Mouse (Mus musculus) heart, embryonic 12.5 days (tissue): ENCODE results near the gene Birc7. TPM values are rescaled to one million over a fixed set of nuclear protein-coding genes. Genes with fewer than 3 reads are reported as not detected.
A peak's percentile ranks its signal among the peaks of the same experiment; 100 is the strongest.

ENCODE experiments used
- ATAC-seq: fragments of 200-750 bp; cut with Nextera tagmentation; 2 replicates; pipeline ENCODE4 v1.8.0; 2017; ENCODE audit warnings: moderate TSS enrichment, moderate library complexity; ENCODE audit not compliant: insufficient number of reproducible peaks, low FRiP score
- H3K27ac ChIP-seq: fragments of 300-500 bp; sonication (generic); 2 replicates; pipeline ENCODE4 v1.5.1; 2016; ENCODE audit warnings: mild to moderate bottlenecking, moderate library complexity; ENCODE audit not compliant: poor library complexity, severe bottlenecking
- H3K27me3 ChIP-seq: fragments of 300-500 bp; sonication (generic); replicated peaks from 2 replicates; pipeline ENCODE4 v1.6.1; 2016; ENCODE audit warnings: mild to moderate bottlenecking, moderate library complexity
- H3K36me3 ChIP-seq: fragments of 300-500 bp; sonication (generic); 2 replicates; pipeline ENCODE4 v1.6.1; 2016; ENCODE audit warnings: mild to moderate bottlenecking, moderate library complexity
- H3K4me1 ChIP-seq: fragments of 300-500 bp; sonication (generic); replicated peaks from 2 replicates; pipeline ENCODE4 v1.6.1; 2016; ENCODE audit warnings: mild to moderate bottlenecking
- H3K4me2 ChIP-seq: fragments of 300-500 bp; sonication (generic); 2 replicates; pipeline ENCODE4 v1.6.1; 2016; ENCODE audit warnings: mild to moderate bottlenecking, moderate library complexity
- H3K4me3 ChIP-seq: fragments of 300-500 bp; sonication (generic); 2 replicates; pipeline ENCODE4 v1.5.1; 2016; ENCODE audit warnings: mild to moderate bottlenecking
- H3K9ac ChIP-seq: fragments of 300-500 bp; sonication (generic); 2 replicates; pipeline ENCODE4 v1.6.1; 2016; ENCODE audit warnings: mild to moderate bottlenecking, moderate library complexity
- H3K9me3 ChIP-seq: fragments of 300-500 bp; sonication (generic); replicated peaks from 2 replicates; pipeline ENCODE4 v1.6.1; 2016; ENCODE audit warnings: mild to moderate bottlenecking, moderate library complexity
- WGBS: fragments of 180-500 bp; shearing (Covaris S2); methylation state at CpG from one replicate; pipeline ENCODE4 v1.1.7; 2016; 5-methylcytosine and 5-hydroxymethylcytosine counted together
- polyA plus RNA-seq: library from polyadenylated mRNA; unstranded; fragments of >200 nt; fragmentation: Nextera tagmentation; extraction: Ambion mirVana; gene quantifications from 2 replicates; pipeline ENCODE4 v1.2.1, GENCODE M21; 2016

The Birc7 gene
- polyA plus RNA-seq, 1 experiment from 2014 or later, result 0.46 TPM

DNA sequence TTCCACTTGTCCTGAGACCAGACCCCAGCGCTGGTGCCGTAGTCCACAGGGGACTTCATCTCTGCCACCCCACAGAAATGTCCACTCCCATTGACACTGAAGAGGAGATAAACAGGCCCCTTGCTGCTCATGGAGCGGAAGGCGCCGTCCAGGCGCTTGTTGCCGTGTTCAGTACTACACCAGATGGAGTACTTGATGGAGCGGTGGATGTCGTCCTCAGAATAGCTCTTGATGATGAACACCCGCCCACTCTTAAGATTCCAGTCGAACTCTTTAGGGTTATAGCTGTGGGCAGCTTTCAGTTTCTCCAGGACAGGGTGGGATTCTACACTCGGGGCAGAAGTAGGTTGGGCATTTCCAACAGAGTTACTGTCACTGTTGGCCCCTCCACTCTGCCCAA is 17.9 kb upstream of the Birc7 start:
- no peak overlapping the region for H3K4me3 ChIP-seq
- H3K27ac ChIP-seq, result no peak overlapping the region
- no peak overlapping the region for H3K9ac ChIP-seq
- 86% methylated on average over 12 of the region's 12 CpGs for WGBS
- H3K4me1 ChIP-seq, result peaks cover 18% of the 10 kb centered on the region
- H3K36me3 ChIP-seq, result peaks cover 75% of the 10 kb centered on the region
- H3K9me3 ChIP-seq, result no peaks in the 10 kb centered on the region
- H3K27me3 ChIP-seq, result no peaks in the 10 kb centered on the region
- H3K4me2 ChIP-seq, result no peak overlapping the region
- no peak for ATAC-seq

DNA sequence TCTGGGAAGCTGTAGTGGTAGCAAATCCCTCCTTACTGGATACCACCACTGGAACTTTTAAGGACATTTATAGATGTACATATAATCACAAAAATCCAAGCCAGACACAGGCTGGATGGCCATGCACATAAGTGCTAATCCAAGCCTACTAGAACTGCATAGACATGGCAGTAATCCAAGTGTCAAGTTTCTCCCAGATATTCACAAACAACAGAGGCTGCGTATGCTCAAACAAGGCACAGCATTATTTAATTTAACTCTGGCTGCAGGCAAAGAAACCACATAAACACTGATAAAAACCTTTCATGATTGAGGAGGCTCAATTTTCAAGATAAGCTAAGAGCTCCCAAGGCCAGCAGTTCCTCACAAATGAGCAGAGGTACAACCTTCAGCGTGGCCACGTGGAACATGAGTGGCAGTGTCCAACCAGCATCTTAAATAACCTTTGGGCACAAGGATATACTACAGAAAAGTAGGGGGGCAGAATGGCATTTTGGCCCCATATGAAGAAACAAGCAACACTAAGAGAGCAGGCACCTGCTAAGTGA is 12.9 kb upstream of the Birc7 start:
- no peak overlapping the region for H3K4me2 ChIP-seq
- no peak overlapping the region for H3K27ac ChIP-seq
- H3K4me1 ChIP-seq, result peaks cover 30% of the 10 kb centered on the region
- H3K36me3 ChIP-seq, result peaks cover 68% of the 10 kb centered on the region
- H3K9me3 ChIP-seq, result no peaks in the 10 kb centered on the region
- no peak overlapping the region for H3K4me3 ChIP-seq
- no peaks in the 10 kb centered on the region for H3K27me3 ChIP-seq
- 52% methylated on average over 3 of the region's 3 CpGs for WGBS
- H3K9ac ChIP-seq, result no peak overlapping the region
- ATAC-seq, result no peak

DNA sequence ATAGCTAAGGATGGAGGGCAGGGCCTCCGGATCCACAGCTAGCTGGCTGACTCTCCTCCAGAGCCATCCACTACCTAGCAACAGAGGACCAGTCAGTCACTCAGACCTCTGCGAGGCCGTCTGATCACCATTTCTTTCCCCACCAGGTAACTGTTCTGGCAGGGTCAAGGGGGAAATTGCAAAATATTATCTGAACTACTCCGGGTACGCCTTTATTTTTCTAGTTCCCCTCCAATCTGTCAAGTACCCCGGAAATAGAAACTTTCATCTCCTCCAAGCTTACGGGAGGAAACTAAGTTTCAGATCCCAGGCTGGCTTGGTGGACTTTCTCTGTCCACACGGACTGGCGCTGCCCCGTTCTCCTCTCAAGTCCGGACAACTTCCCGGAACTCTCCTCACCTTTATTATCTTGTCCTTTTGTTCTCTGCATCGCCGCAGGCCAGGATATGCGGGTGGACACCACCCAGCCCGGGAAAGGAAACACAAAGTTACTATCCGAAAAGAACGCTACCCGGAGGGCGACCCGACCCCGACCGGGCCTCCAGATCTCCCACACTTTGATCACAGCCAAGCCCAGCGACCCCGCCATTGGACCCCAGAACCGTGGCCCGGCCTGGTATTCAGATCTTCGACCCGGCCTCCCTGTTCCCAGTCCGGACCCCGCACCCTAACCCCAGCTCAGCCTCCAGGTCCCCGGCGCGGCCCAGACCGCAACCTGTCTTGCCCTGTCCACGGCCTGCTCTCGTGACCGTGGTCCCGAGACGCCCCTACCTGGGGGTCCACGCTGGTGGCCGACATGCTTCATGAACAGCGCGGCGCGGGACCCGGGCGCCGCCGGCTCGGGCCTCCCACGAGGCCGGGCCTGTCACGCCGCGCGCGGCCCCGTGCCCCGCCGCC is 8.7 kb upstream of the Birc7 start:
- under 1% methylated on average over 61 of the region's 61 CpGs for WGBS
- peak; percentile 48 for ATAC-seq
- peak overlapping the region; percentile 96 for H3K4me3 ChIP-seq
- H3K27me3 ChIP-seq, result no peaks in the 10 kb centered on the region; the same call in 1 of the 2 replicates
- peak overlapping the region; percentile 82 for H3K27ac ChIP-seq
- H3K9ac ChIP-seq, result peak overlapping the region; percentile 98
- peaks cover 21% of the 10 kb centered on the region for H3K4me1 ChIP-seq
- H3K36me3 ChIP-seq, result peaks cover 30% of the 10 kb centered on the region
- H3K9me3 ChIP-seq, result no peaks in the 10 kb centered on the region
- H3K4me2 ChIP-seq, result peak overlapping the region; percentile 85

DNA sequence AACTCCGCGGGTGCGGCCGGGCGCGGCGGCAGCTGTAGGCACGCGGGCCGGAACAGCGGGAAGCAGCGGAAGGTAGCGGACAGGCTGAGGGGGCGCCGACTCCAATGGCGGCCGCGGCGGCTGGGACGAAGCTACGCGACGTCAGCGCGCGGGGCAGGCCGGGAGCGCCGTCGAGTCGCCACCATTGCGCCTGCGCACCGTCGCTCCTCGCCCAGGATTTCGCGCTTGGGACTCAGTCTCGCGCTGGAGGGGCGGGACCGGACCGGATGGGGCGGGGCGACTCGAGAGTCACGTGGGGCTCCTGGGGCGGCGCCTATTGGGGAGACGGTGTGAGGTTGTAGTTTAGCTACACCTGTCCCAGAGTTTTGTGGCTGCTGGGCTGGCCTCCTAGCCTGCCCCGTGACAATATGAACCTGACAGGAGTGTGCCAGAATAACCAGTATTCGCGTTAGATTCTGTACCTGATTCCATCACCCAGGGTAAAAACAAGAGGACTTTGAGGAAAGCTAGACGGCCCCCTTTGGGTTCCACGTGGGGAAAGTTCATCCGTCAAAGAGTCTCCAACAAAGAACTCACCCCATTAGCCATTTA is 7.9 kb upstream of the Birc7 start, which contains the start of gene Ythdf1:
Ythdf1 (minus strand) TSS at position 140 of the 591 bp plus-strand sequence.
- Histone ChIP-seq H3K4me1 (peaks cover 15% of the 10 kb centered on the region), H3K4me3 (peak within 1 kb of the TSS; percentile 96), H3K27ac (peak within 1 kb of the TSS; percentile 82), H3K9me3 (no peaks in the 10 kb centered on the region), H3K27me3 (no peaks in the 10 kb centered on the region; the same call in 1 of the 2 replicates), H3K36me3 (peaks cover 23% of the 10 kb centered on the region), H3K4me2 (peak within 1 kb of the TSS; percentile 85), H3K9ac (peak within 1 kb of the TSS; percentile 98)
- WGBS, result under 1% methylated on average over 56 of the region's 56 CpGs
- ATAC-seq, result peak; percentile 98

DNA sequence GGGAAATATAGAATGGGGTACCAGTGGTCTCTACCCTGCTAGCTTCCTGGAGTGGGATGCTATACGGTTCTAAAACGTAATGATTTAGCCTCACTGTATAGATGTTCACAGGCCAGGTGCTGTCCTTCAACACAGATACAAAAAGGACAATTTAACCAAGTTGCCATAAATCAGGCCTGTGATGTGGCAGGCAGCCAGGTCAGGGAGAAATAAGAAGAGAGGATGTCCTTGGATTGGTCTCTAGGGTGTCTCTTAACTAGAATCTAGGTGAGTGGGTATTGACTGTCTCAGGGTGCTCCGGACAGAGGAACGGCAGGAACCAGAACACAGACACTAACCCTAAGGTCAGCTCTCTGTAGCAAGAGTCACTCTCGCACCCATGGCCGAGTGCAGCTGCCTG is 6.1 kb upstream of the Birc7 start:
- ATAC-seq, result no peak
- no peak overlapping the region for H3K9ac ChIP-seq
- H3K4me3 ChIP-seq, result no peak overlapping the region
- H3K4me1 ChIP-seq, result peaks cover 10% of the 10 kb centered on the region
- H3K27ac ChIP-seq, result no peak overlapping the region
- H3K4me2 ChIP-seq, result no peak overlapping the region
- 82% methylated on average over 6 of the region's 6 CpGs for WGBS
- no peaks in the 10 kb centered on the region for H3K9me3 ChIP-seq
- no peaks in the 10 kb centered on the region; the same call in 1 of the 2 replicates for H3K27me3 ChIP-seq
- peaks cover 9% of the 10 kb centered on the region for H3K36me3 ChIP-seq

DNA sequence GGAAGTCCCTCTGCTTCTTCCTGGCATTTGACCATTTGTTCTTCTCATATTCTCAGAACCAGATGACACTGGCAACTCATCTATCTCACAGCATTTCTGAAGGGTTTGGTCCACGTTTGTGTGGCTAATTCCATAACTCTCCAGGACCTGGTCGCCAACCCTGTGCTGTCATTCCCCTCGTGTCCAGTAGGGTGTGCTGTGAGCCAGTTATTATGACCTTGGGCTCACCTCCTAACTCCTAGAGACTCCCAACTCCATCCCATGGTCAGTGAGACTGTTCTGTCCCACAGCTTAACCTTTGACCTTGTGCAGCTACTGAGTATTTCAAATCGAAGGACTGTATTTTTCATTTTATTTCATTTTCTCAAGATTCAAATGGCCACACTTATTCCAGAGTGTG is 3.6 kb upstream of the Birc7 start:
- H3K9me3 ChIP-seq, result no peaks in the 10 kb centered on the region
- H3K4me3 ChIP-seq, result no peak overlapping the region
- no peak for ATAC-seq
- 7% methylated on average over 4 of the region's 4 CpGs for WGBS
- no peaks in the 10 kb centered on the region; the same call in 1 of the 2 replicates for H3K27me3 ChIP-seq
- H3K36me3 ChIP-seq, result no peaks in the 10 kb centered on the region
- H3K9ac ChIP-seq, result no peak overlapping the region
- H3K4me2 ChIP-seq, result no peak overlapping the region
- H3K27ac ChIP-seq, result no peak overlapping the region
- peaks cover 7% of the 10 kb centered on the region; the same call in 1 of the 2 replicates for H3K4me1 ChIP-seq

DNA sequence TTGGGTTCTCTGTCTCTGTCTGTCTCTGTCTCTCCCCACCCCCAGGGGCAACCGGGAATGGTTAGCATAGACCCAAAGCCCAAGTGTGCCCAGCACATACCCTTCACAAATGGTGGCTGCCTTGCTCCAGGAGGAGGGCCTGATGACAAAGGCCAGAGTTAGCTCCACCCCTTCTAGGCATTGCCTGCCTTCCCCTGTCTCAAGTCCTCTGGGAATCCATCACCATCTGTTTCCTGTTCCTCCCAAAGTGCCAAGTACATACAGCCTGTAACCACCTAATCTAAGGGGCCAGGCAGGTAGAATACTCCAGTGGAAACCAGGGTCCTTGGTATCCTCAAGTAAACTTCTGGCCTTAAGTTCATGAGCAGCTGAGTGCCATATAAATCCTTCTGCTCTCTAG is 3.6 kb downstream of the Birc7 start:
- H3K9me3 ChIP-seq, result no peaks in the 10 kb centered on the region
- H3K4me3 ChIP-seq, result no peak overlapping the region
- 0 out of 2 replicates have a peak, but pooled peaks cover 19% of the 10 kb centered on the region for H3K27me3 ChIP-seq
- WGBS, result 74% methylated on average over 1 of the region's 1 CpGs
- H3K4me2 ChIP-seq, result no peak overlapping the region
- no peak overlapping the region for H3K27ac ChIP-seq
- peaks cover 5% of the 10 kb centered on the region; the same call in 1 of the 2 replicates for H3K4me1 ChIP-seq
- H3K9ac ChIP-seq, result no peak overlapping the region
- H3K36me3 ChIP-seq, result no peaks in the 10 kb centered on the region
- ATAC-seq, result no peak

DNA sequence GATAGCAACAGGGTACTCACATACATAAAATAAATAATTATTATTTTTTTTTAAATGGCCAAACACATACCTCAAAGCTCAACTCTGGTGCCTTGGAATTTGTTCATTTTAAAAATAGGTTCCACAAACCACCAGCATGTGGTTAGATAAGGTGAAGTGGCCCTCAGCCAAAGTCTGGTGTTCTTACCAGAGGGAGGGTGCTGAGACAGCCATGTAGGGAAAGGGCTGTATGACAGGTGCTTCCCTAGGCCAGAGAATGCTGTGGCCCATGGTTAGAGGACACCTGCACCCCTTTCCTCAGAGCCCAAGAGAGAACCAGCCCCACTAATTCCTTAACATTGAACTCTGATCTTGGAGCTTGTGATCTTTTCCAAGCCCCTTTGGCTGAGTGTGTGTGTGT is 11.4 kb downstream of the Birc7 start:
- Histone ChIP-seq H3K9ac (no peak overlapping the region), H3K27me3 (0 out of 2 replicates have a peak, but pooled peaks cover 6% of the 10 kb centered on the region), H3K27ac (no peak overlapping the region), H3K9me3 (no peaks in the 10 kb centered on the region), H3K4me3 (no peak overlapping the region), H3K4me1 (peaks cover 11% of the 10 kb centered on the region), H3K36me3 (no peaks in the 10 kb centered on the region), H3K4me2 (no peak overlapping the region)
- ATAC-seq, result no peak

DNA sequence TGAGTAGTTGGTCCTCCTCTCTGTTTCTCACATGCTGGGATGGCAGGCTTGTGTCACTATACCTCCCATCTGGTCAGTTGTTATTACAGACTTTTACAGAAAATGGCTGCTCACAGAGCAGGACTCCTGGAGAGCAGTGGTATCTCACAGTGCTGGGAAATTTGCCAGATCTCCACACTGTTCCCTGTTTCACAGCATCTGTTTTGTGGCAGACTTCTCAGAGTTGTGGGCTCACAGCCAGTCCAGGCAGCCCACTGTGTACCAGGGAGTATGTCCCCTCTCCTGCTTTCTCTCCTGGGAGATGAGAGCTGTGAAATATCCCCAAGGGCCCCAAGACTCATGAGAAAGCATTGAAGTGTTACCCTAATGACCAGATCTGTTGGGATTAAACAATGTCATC is 13.0 kb downstream of the Birc7 start:
- ATAC-seq, result peak; percentile 66; the same call in 1 of the 2 replicates

DNA sequence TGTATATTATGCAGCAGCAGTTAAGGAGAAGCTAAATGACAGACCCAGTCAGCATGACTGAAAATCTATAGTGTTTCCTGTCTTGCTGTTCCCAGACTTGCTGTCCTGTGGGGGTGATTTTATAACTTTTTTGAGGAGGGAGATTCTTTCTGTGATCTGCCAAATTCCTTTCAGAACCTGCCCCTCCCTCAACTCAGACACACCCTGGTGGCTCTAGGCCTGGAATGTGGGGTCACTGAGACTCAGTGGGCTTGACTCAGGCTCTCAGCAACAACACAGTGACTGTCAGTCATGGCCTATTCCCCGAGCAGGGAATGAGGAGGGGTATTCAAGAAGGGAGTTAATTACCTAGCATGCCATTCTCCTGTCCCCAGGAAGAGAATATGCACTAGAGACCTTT is 21.1 kb downstream of the Birc7 start:
- no peak for ATAC-seq

More for the DNA sequence above, 13.0 kb downstream of the Birc7 start:
- Histone ChIP-seq H3K9me3 (no peaks in the 10 kb centered on the region), H3K4me1 (peaks cover 11% of the 10 kb centered on the region), H3K4me2 (no peak overlapping the region), H3K27ac (peak overlapping the region; percentile 48; the same call in 1 of the 2 replicates), H3K4me3 (no peak overlapping the region), H3K27me3 (0 out of 2 replicates have a peak, but pooled peaks cover 6% of the 10 kb centered on the region), H3K9ac (no peak overlapping the region), H3K36me3 (no peaks in the 10 kb centered on the region)

DNA sequence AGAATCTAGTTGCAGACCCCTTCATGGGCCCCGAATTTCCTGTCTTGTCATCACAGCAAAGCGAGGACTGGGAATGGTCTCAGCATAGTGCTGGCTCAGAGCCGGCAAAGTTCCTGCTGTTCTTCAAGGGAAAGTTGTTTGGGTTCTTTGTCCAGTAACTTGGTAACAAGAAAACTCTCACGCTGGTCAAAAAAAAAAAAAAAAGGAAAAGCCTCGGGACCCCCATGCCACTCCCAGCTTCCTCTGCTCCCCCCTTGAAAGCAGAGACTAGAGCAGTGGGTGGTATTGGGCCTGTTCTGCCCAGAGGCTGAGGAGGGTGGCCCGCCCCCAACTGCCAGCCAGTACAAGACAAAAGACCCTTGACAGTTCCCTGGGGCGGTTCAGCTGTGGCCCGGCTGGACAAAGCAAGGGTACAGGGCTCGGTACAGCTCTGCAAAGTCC is 23.9 kb downstream of the Birc7 start:
- Histone ChIP-seq H3K4me3 (peak overlapping the region; percentile 60), H3K9ac (0 out of 2 replicates have a peak overlapping the region, but pooled peaks have one; percentile 67), H3K27ac (peak overlapping the region; percentile 35; the same call in 1 of the 2 replicates), H3K4me2 (peak overlapping the region; percentile 95), H3K27me3 (peaks cover 41% of the 10 kb centered on the region), H3K4me1 (peaks cover 40% of the 10 kb centered on the region), H3K9me3 (no peaks in the 10 kb centered on the region), H3K36me3 (no peaks in the 10 kb centered on the region)
- WGBS, result 10% methylated on average over 9 of the region's 9 CpGs
- no peak; the same call in 1 of the 2 replicates for ATAC-seq

More for the DNA sequence above, 21.1 kb downstream of the Birc7 start:
- Histone ChIP-seq H3K4me1 (peaks cover 33% of the 10 kb centered on the region), H3K4me2 (no peak overlapping the region), H3K27ac (no peak overlapping the region), H3K9me3 (no peaks in the 10 kb centered on the region), H3K9ac (no peak overlapping the region), H3K36me3 (no peaks in the 10 kb centered on the region), H3K4me3 (no peak overlapping the region), H3K27me3 (peaks cover 21% of the 10 kb centered on the region)
- 47% methylated on average over 1 of the region's 1 CpGs for WGBS
